Mouse (Mus musculus) spleen, adult 2 months (tissue): ENCODE data around the gene Fam129b. TPM values are rescaled to one million over a fixed set of nuclear protein-coding genes. Genes with fewer than 3 reads are reported as not detected.
A peak's percentile ranks its signal among the peaks of the same experiment; 100 is the strongest.

Experiments
- DNase-seq, 2 experiments: peaks; one replicate each; pipeline versions ENCODE4 v3.0.0 to v3.0.0-alpha.2; 2012 to 2021; ENCODE audit warnings: low spot score in 2 of 2, low read depth in 1 of 2
- H3K27ac ChIP-seq: fragments of 200-500 bp; 2 replicates; pipeline ENCODE4 v1.5.1; 2012; ENCODE audit warnings: low read length, inconsistent platforms; ENCODE audit not compliant: insufficient read depth
- H3K27me3 ChIP-seq: fragments of 200-500 bp; 2 replicates; pipeline ENCODE4 v1.6.1; 2012; ENCODE audit warnings: mild to moderate bottlenecking, moderate library complexity, low read length, inconsistent platforms; ENCODE audit not compliant: control insufficient read depth, insufficient read depth
- H3K36me3 ChIP-seq: fragments of 200-500 bp; 2 replicates; pipeline ENCODE4 v1.6.1; 2012; ENCODE audit warnings: mild to moderate bottlenecking, low read length, inconsistent platforms; ENCODE audit not compliant: control insufficient read depth, insufficient read depth
- H3K4me1 ChIP-seq: fragments of 200-500 bp; 2 replicates; pipeline ENCODE4 v1.6.1; 2011; ENCODE audit warnings: inconsistent platforms; ENCODE audit not compliant: control insufficient read depth, insufficient read depth, insufficient read length
- H3K4me3 ChIP-seq: fragments of 200-500 bp; 2 replicates; pipeline ENCODE4 v1.5.1; 2011; ENCODE audit warnings: mild to moderate bottlenecking, inconsistent platforms; ENCODE audit not compliant: insufficient read depth, insufficient read length; ENCODE audit errors: extremely low read depth
- CTCF ChIP-seq: fragments of 200-500 bp; IDR thresholded peaks from 2 replicates; pipeline ENCODE4 v1.5.1; 2011; ENCODE audit warnings: mild to moderate bottlenecking, inconsistent platforms; ENCODE audit not compliant: insufficient read depth, insufficient read length, insufficient replicate concordance; ENCODE audit errors: extremely low read depth
- POLR2A ChIP-seq: fragments of 200-500 bp; IDR thresholded peaks from 2 replicates; pipeline ENCODE4 v1.6.1; 2011; ENCODE audit warnings: low read depth, low read length, inconsistent platforms
- WGBS: fragments of 180-500 bp; shearing (Covaris S2); methylation state at CpG from one replicate; pipeline ENCODE4 v1.1.7; 2018; 5-methylcytosine and 5-hydroxymethylcytosine counted together
- polyA plus RNA-seq: library from polyadenylated mRNA; depleted of rRNA; stranded (reverse); fragments of >200 nt; gene quantifications from 2 replicates; pipeline ENCODE4 v1.2.3, GENCODE M21; 2012

The Fam129b gene
- polyA plus RNA-seq, 1 experiment = 11.0 TPM

- no peak for DNase-seq
- Histone ChIP-seq H3K27ac (no peak overlapping the region), H3K4me3 (no peak overlapping the region), H3K4me1 (peaks cover 17% of the 10 kb centered on the region; the same call in 1 of the 2 replicates), H3K27me3 (no peaks in the 10 kb centered on the region), H3K36me3 (no peaks in the 10 kb centered on the region)
- 76% methylated on average over 14 of the region's 14 CpGs for WGBS
- TF ChIP-seq CTCF = no peak
- TF ChIP-seq POLR2A = no peak
Observed at GRCm38 (mm10) chr2:32892490-32892889, 16.6 kb downstream of the Fam129b start.

- TF ChIP-seq CTCF (no peak), POLR2A (no peak)
- peak in 1 of 2 experiments; percentile 38 for DNase-seq
- Histone ChIP-seq H3K27me3 (no peaks in the 10 kb centered on the region), H3K4me1 (peaks cover 25% of the 10 kb centered on the region; the same call in 1 of the 2 replicates), H3K27ac (peak overlapping the region; percentile 36; the same call in 1 of the 2 replicates), H3K4me3 (no peak overlapping the region), H3K36me3 (no peaks in the 10 kb centered on the region)
- 12% methylated on average over 2 of the region's 2 CpGs for WGBS
Observed at GRCm38 (mm10) chr2:32894097-32894496, 18.2 kb downstream of the Fam129b start.

- H3K4me3 ChIP-seq = no peak overlapping the region
- DNase-seq = no peak
- H3K27me3 ChIP-seq = no peaks in the 10 kb centered on the region
- no peaks in the 10 kb centered on the region for H3K36me3 ChIP-seq
- no peak for TF ChIP-seq CTCF
- TF ChIP-seq POLR2A = no peak
- H3K4me1 ChIP-seq = peaks cover 25% of the 10 kb centered on the region; the same call in 1 of the 2 replicates
- 76% methylated on average over 8 of the region's 8 CpGs for WGBS
- no peak overlapping the region for H3K27ac ChIP-seq
Observed at GRCm38 (mm10) chr2:32895606-32896106, 19.7 kb downstream of the Fam129b start.

- no peak for DNase-seq
- H3K27me3 ChIP-seq = no peaks in the 10 kb centered on the region
- H3K4me3 ChIP-seq = no peak overlapping the region
- H3K36me3 ChIP-seq = no peaks in the 10 kb centered on the region
- TF ChIP-seq POLR2A = no peak
- TF ChIP-seq CTCF = no peak
- H3K4me1 ChIP-seq = peaks cover 25% of the 10 kb centered on the region; the same call in 1 of the 2 replicates
- H3K27ac ChIP-seq = no peak overlapping the region
- WGBS = 73% methylated on average over 10 of the region's 10 CpGs
Observed at GRCm38 (mm10) chr2:32896507-32897147, 20.7 kb downstream of the Fam129b start.

- WGBS = 87% methylated on average over 7 of the region's 7 CpGs
- DNase-seq = no peak
- H3K27ac ChIP-seq = no peak overlapping the region
- H3K27me3 ChIP-seq = no peaks in the 10 kb centered on the region
- H3K36me3 ChIP-seq = no peaks in the 10 kb centered on the region
- H3K4me1 ChIP-seq = peaks cover 20% of the 10 kb centered on the region; the same call in 1 of the 2 replicates
- H3K4me3 ChIP-seq = no peak overlapping the region
- TF ChIP-seq CTCF = no peak
- TF ChIP-seq POLR2A = no peak
Observed at GRCm38 (mm10) chr2:32898983-32899382, 23.1 kb downstream of the Fam129b start.

GRCm38 (mm10) chr2:32902126-32902525 lies 26.2 kb downstream of the Fam129b start:
- WGBS = 93% methylated on average over 9 of the region's 9 CpGs
- DNase-seq = no peak
- Histone ChIP-seq H3K4me3 (no peak overlapping the region), H3K27ac (no peak overlapping the region), H3K36me3 (no peaks in the 10 kb centered on the region), H3K27me3 (no peaks in the 10 kb centered on the region), H3K4me1 (peaks cover 11% of the 10 kb centered on the region; the same call in 1 of the 2 replicates)
- TF ChIP-seq POLR2A (no peak), CTCF (no peak)

- H3K27ac ChIP-seq = no peak overlapping the region
- no peaks in the 10 kb centered on the region for H3K27me3 ChIP-seq
- TF ChIP-seq CTCF = no peak
- TF ChIP-seq POLR2A = no peak
- no peak for DNase-seq
- no peak overlapping the region for H3K4me3 ChIP-seq
- WGBS = 77% methylated on average over 4 of the region's 4 CpGs
- H3K36me3 ChIP-seq = no peaks in the 10 kb centered on the region
- H3K4me1 ChIP-seq = no peaks in the 10 kb centered on the region
Observed at GRCm38 (mm10) chr2:32903470-32903869, 27.6 kb downstream of the Fam129b start.
